Mouse (Mus musculus) MEL (cell line): ENCODE measurements around the gene Sparc. TPM values are rescaled to one million over a fixed set of nuclear protein-coding genes. Genes with fewer than 3 reads are reported as not detected.

ENCODE experiments used
- DNase-seq: peaks from one replicate; pipeline ENCODE4 v3.0.0; 2011; ENCODE audit warnings: low read depth, low spot score
- H3K27ac ChIP-seq: 2 replicates; pipeline ENCODE4 v1.5.1; 2012; ENCODE audit warnings: low read depth, mild to moderate bottlenecking, control low read depth, low read length, moderate library complexity; ENCODE audit not compliant: control insufficient read depth
- H3K27me3 ChIP-seq, 2 experiments: fragments of 150-350 bp in 1 of 2; sonication (generic) in 1 of 2; 2 replicates each; pipeline ENCODE4 v1.6.1; 2012; ENCODE audit warnings: low read length in 2 of 2, mild to moderate bottlenecking in 2 of 2, improper control_type of control experiment in 1 of 2, moderate library complexity in 1 of 2; ENCODE audit not compliant: insufficient read depth in 2 of 2, control insufficient read depth in 1 of 2
- H3K36me3 ChIP-seq, 2 experiments: 2 replicates each; pipeline ENCODE4 v1.6.1; 2012 to 2014; ENCODE audit warnings: low read length in 2 of 2, improper control_type of control experiment in 1 of 2, inconsistent platforms in 1 of 2, mild to moderate bottlenecking in 1 of 2; ENCODE audit not compliant: insufficient read depth in 2 of 2, control insufficient read depth in 1 of 2
- H3K4me1 ChIP-seq, 2 experiments: fragments of 150-350 bp in 1 of 2; sonication (generic) in 1 of 2; 2 replicates each; pipeline ENCODE4 v1.6.1; 2012; ENCODE audit warnings: low read length in 2 of 2, improper control_type of control experiment in 1 of 2, mild to moderate bottlenecking in 1 of 2; ENCODE audit not compliant: insufficient read depth in 2 of 2, control insufficient read depth in 1 of 2
- H3K4me3 ChIP-seq, 2 experiments: fragments of 150-350 bp in 1 of 2; sonication (generic) in 1 of 2; 2 replicates each; pipeline ENCODE4 v1.5.1; 2012; ENCODE audit warnings: low read depth in 2 of 2, low read length in 2 of 2, mild to moderate bottlenecking in 2 of 2, moderate library complexity in 2 of 2, control low read depth in 1 of 2, improper control_type of control experiment in 1 of 2; ENCODE audit not compliant: control insufficient read depth in 1 of 2, insufficient read depth in 1 of 2
- H3K79me2 ChIP-seq: 2 replicates; pipeline ENCODE4 v1.6.1; 2012; ENCODE audit warnings: mild to moderate bottlenecking, low read length, moderate library complexity; ENCODE audit not compliant: control insufficient read depth, poor library complexity, insufficient read depth
- H3K9ac ChIP-seq: 2 replicates; pipeline ENCODE4 v1.6.1; 2012; ENCODE audit warnings: low read depth, mild to moderate bottlenecking, control low read depth, low read length, moderate library complexity; ENCODE audit not compliant: control insufficient read depth, poor library complexity, severe bottlenecking
- H3K9me3 ChIP-seq: fragments of 150-350 bp; sonication (generic); replicated peaks from 2 replicates; pipeline ENCODE4 v1.6.1; 2012; ENCODE audit warnings: mild to moderate bottlenecking, low read length, improper control_type of control experiment, moderate library complexity; ENCODE audit not compliant: insufficient read depth
- BHLHE40 ChIP-seq: IDR thresholded peaks from 2 replicates; pipeline ENCODE4 v1.6.1; 2012; ENCODE audit warnings: low read depth, mild to moderate bottlenecking, inconsistent platforms, low read length, improper control_type of control experiment, borderline replicate concordance
- CHD1 ChIP-seq: IDR thresholded peaks from 2 replicates; pipeline ENCODE4 v1.6.1; 2012; ENCODE audit warnings: low read depth, mild to moderate bottlenecking, inconsistent platforms, low read length, improper control_type of control experiment
- CHD2 ChIP-seq: IDR thresholded peaks from 2 replicates; pipeline ENCODE4 v1.6.1; 2011; ENCODE audit warnings: low read length, improper control_type of control experiment
- CTCF ChIP-seq, 3 experiments: IDR thresholded peaks in 2 of 3; conservative IDR thresholded peaks in 1 of 3; 2 replicates each; pipeline ENCODE4 v1.5.1; 2011 to 2012; ENCODE audit warnings: low read length in 3 of 3, low read depth in 2 of 3, mild to moderate bottlenecking in 2 of 3, improper control_type of control experiment in 1 of 3, inconsistent platforms in 1 of 3, mixed read lengths in 1 of 3, moderate library complexity in 1 of 3; ENCODE audit not compliant: control insufficient read depth in 1 of 3, insufficient read depth in 1 of 3, poor library complexity in 1 of 3, severe bottlenecking in 1 of 3
- ETS1 ChIP-seq: IDR thresholded peaks from 2 replicates; pipeline ENCODE4 v1.6.1; 2012; ENCODE audit warnings: low read depth, mild to moderate bottlenecking, inconsistent platforms, low read length, improper control_type of control experiment, moderate library complexity
- GABPA ChIP-seq: IDR thresholded peaks from 2 replicates; pipeline ENCODE4 v1.6.1; 2012; ENCODE audit warnings: low read depth, mild to moderate bottlenecking, inconsistent platforms, low read length, improper control_type of control experiment, moderate library complexity
- JUND ChIP-seq: IDR thresholded peaks from 2 replicates; pipeline ENCODE4 v1.6.1; 2011; ENCODE audit warnings: low read depth, mild to moderate bottlenecking, improper control_type of control experiment, low read length
- MAFK ChIP-seq: IDR thresholded peaks from 2 replicates; pipeline ENCODE4 v1.6.1; 2011; ENCODE audit warnings: low read depth, mild to moderate bottlenecking, low read length, improper control_type of control experiment, borderline replicate concordance
- MAX ChIP-seq: IDR thresholded peaks from 2 replicates; pipeline ENCODE4 v1.6.1; 2011; ENCODE audit warnings: low read length, improper control_type of control experiment
- MAZ ChIP-seq: IDR thresholded peaks from 2 replicates; pipeline ENCODE4 v1.6.1; 2012; ENCODE audit warnings: low read depth, mild to moderate bottlenecking, inconsistent platforms, low read length, improper control_type of control experiment
- MYB ChIP-seq: IDR thresholded peaks from 2 replicates; pipeline ENCODE4 v1.6.1; 2011; ENCODE audit warnings: mild to moderate bottlenecking, low read depth, low read length, improper control_type of control experiment
- MYC ChIP-seq: IDR thresholded peaks from 2 replicates; pipeline ENCODE4 v1.6.1; 2011; ENCODE audit warnings: low read depth, mild to moderate bottlenecking, low read length, improper control_type of control experiment, moderate library complexity
- NELFE ChIP-seq: IDR thresholded peaks from 2 replicates; pipeline ENCODE4 v1.6.1; 2011; ENCODE audit warnings: low read depth, low read length, improper control_type of control experiment
- POLR2A ChIP-seq, 2 experiments: IDR thresholded peaks; 2 replicates each; pipeline ENCODE4 v1.6.1; 2011 to 2012; ENCODE audit warnings: low read length in 2 of 2, mild to moderate bottlenecking in 2 of 2, control low read depth in 1 of 2, improper control_type of control experiment in 1 of 2, low read depth in 1 of 2, moderate library complexity in 1 of 2; ENCODE audit not compliant: control insufficient read depth in 1 of 2, insufficient read depth in 1 of 2, poor library complexity in 1 of 2
- POLR2AphosphoS2 ChIP-seq: IDR thresholded peaks from 2 replicates; pipeline ENCODE4 v1.6.1; 2011; ENCODE audit warnings: low read length, improper control_type of control experiment
- POLR2AphosphoS5 ChIP-seq: IDR thresholded peaks from 2 replicates; pipeline ENCODE4 v1.6.1; 2012; ENCODE audit warnings: low read depth, borderline replicate concordance, mild to moderate bottlenecking, inconsistent platforms, low read length, moderate library complexity, mixed read lengths
- RAD21 ChIP-seq: IDR thresholded peaks from 2 replicates; pipeline ENCODE4 v1.6.1; 2011; ENCODE audit warnings: mild to moderate bottlenecking, low read depth, low read length, improper control_type of control experiment
- RCOR1 ChIP-seq: IDR thresholded peaks from 2 replicates; pipeline ENCODE4 v1.6.1; 2012; ENCODE audit warnings: low read depth, mild to moderate bottlenecking, inconsistent platforms, low read length, improper control_type of control experiment
- SIN3A ChIP-seq: IDR thresholded peaks from 2 replicates; pipeline ENCODE4 v1.6.1; 2012; ENCODE audit warnings: low read length, improper control_type of control experiment, inconsistent platforms
- SMC3 ChIP-seq: IDR thresholded peaks from 2 replicates; pipeline ENCODE4 v1.6.1; 2011; ENCODE audit warnings: low read depth, low read length, improper control_type of control experiment
- TAL1 ChIP-seq: IDR thresholded peaks from 2 replicates; pipeline ENCODE4 v1.6.1; 2012; ENCODE audit warnings: mild to moderate bottlenecking, inconsistent platforms, low read length, moderate library complexity, mixed read lengths
- TBP ChIP-seq: IDR thresholded peaks from 2 replicates; pipeline ENCODE4 v1.8.0; 2011; ENCODE audit warnings: low read depth, low read length, improper control_type of control experiment
- TCF12 ChIP-seq: IDR thresholded peaks from 2 replicates; pipeline ENCODE4 v1.6.1; 2014; ENCODE audit warnings: low read depth, mild to moderate bottlenecking, inconsistent platforms, low read length, improper control_type of control experiment, moderate library complexity
- UBTF ChIP-seq: IDR thresholded peaks from 2 replicates; pipeline ENCODE4 v1.6.1; 2012; ENCODE audit warnings: low read depth, mild to moderate bottlenecking, inconsistent platforms, low read length, improper control_type of control experiment, moderate library complexity, borderline replicate concordance; ENCODE audit not compliant: insufficient read depth
- USF1 ChIP-seq: IDR thresholded peaks from 2 replicates; pipeline ENCODE4 v1.6.1; 2014; ENCODE audit warnings: low read depth, mild to moderate bottlenecking, inconsistent platforms, low read length, improper control_type of control experiment, moderate library complexity
- USF2 ChIP-seq, 2 experiments: IDR thresholded peaks; 2 replicates each; pipeline ENCODE4 v1.6.1; 2011 to 2012; ENCODE audit warnings: improper control_type of control experiment in 2 of 2, low read length in 2 of 2, borderline replicate concordance in 1 of 2, inconsistent platforms in 1 of 2, low read depth in 1 of 2, mild to moderate bottlenecking in 1 of 2; ENCODE audit not compliant: insufficient read depth in 1 of 2
- ZC3H11A ChIP-seq: IDR thresholded peaks from 2 replicates; pipeline ENCODE4 v1.6.1; 2012; ENCODE audit warnings: low read depth, mild to moderate bottlenecking, inconsistent platforms, low read length, improper control_type of control experiment
- ZKSCAN1 ChIP-seq: IDR thresholded peaks from 2 replicates; pipeline ENCODE4 v1.6.1; 2012; ENCODE audit warnings: low read depth, mild to moderate bottlenecking, inconsistent platforms, low read length, improper control_type of control experiment, moderate library complexity
- ZMIZ1 ChIP-seq: IDR thresholded peaks from 2 replicates; pipeline ENCODE4 v1.6.1; 2012; ENCODE audit warnings: low read depth, mild to moderate bottlenecking, inconsistent platforms, low read length, improper control_type of control experiment, moderate library complexity
- ZNF384 ChIP-seq: IDR thresholded peaks from 2 replicates; pipeline ENCODE4 v1.6.1; 2012; ENCODE audit warnings: low read depth, mild to moderate bottlenecking, inconsistent platforms, low read length, improper control_type of control experiment
- polyA plus RNA-seq, 2 experiments: library from polyadenylated mRNA; stranded (reverse) in 1 of 2; unstranded in 1 of 2; fragments of >175 nt in 1 of 2; fragments of >200 nt in 1 of 2; gene quantifications; 2 replicates each; pipeline versions ENCODE4 v1.2.1 to v1.2.4; 2012; ENCODE audit warnings: low replicate concordance in 2 of 2, low read depth in 1 of 2; ENCODE audit not compliant: insufficient read length in 2 of 2, insufficient read depth in 1 of 2, missing spikeins in 1 of 2
- total RNA-seq: library from RNA; depleted of rRNA; stranded (reverse); fragments of 300-350 nt; gene quantifications from 2 replicates; pipeline ENCODE4 v1.2.3, GENCODE M21; 2012

Sparc gene
- total and polyA plus RNA-seq, 3 experiments = not detected

DNA sequence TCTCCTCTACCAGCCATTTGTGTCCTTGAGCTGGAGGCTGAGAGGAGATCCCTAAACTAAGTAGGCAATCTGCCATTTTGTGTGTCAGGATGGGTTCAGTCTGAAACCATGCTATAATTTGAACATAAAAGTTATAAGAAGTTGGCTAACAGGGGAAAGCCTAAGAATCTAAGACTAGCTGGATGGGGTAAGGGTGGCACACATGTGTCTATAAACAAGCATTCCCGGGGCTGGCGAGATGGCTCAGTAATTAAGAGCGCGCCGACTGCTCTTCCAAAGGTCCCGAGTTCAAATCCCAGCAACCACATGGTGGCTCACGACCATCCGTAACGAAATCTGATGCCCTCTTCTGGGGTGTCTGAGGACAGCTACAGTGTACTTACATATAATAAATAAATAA, 39.2 kb upstream of the Sparc start:
- Histone ChIP-seq H3K4me1 (peaks cover 0 to 21% of the 10 kb centered on the region in 2 experiments; a peak in 2 of 4 replicates), H3K9me3 (no peaks in the 10 kb centered on the region), H3K79me2 (peaks cover 26% of the 10 kb centered on the region), H3K4me3 (no peak overlapping the region), H3K36me3 (peaks cover 0 to 15% of the 10 kb centered on the region in 2 experiments; a peak in 2 of 4 replicates), H3K27me3 (no peaks in the 10 kb centered on the region), H3K27ac (no peak overlapping the region), H3K9ac (no peak overlapping the region)
- DNase-seq = no peak
- TF ChIP-seq ZKSCAN1 (no peak), NELFE (no peak), CHD2 (no peak), ZMIZ1 (no peak), TAL1 (no peak), ZC3H11A (no peak), TCF12 (no peak), MYB (no peak), SMC3 (no peak), USF2 (IDR thresholded peaks at IDR 0.05; ENCODE audit: borderline replicate concordance in 1 of 2, insufficient read depth in 1 of 2, low read depth in 1 of 2, low read length in 2 of 2) (no peak), POLR2A (IDR thresholded peaks at IDR 0.05; ENCODE audit: control insufficient read depth in 1 of 2, insufficient read depth in 1 of 2, low read depth in 1 of 2, low read length in 2 of 2, poor library complexity in 1 of 2) (no peak), CHD1 (no peak), CTCF (IDR thresholded peaks at IDR 0.05 in 2 of 3, conservative IDR thresholded peaks at IDR 0.05 in 1 of 3; ENCODE audit: control insufficient read depth in 1 of 3, insufficient read depth in 1 of 3, low read depth in 2 of 3, low read length in 3 of 3, poor library complexity in 1 of 3, severe bottlenecking in 1 of 3) (no peak), MYC (no peak), POLR2AphosphoS2 (no peak)

DNA sequence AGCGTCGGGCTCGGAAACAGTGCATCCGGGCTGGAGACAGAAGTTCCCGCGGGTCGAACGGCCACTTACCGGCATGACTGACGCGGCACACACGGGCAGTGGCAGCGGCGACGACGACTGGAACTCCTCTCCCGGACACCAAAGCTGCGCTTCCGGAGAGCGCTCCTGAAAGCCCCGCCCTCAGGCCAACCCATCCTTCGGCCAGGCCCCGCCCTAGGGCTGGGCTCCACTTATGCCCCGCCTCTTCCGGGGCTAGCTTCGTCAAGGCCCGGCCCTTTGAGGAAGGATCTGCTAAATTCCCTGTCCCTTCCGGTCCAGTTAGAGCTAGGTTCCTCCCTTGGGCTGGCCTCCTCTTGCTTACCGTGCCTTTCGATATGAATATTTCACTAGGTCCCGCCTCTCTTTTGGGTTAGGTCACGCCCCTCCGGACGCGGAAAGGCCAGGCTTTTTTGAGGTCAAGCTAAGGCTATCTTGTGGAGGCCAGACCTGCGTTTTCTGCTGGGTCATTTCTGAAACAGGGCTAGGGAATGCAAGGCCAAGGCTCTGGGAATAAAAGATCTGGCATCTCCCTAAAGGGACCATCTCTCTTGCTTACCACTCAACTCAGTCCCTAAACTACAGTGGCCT, 38.1 kb upstream of the Sparc start, which contains the start of gene Atox1:
Gene Atox1 (minus strand): TSS at position 221 of the 627 bp plus-strand sequence.
- H3K36me3 ChIP-seq = peaks cover 0 to 15% of the 10 kb centered on the region in 2 experiments; a peak in 2 of 4 replicates
- peak within 1 kb of the TSS; percentile 44 for H3K27ac ChIP-seq
- peak within 1 kb of the TSS; percentile 75 to 87 for H3K4me3 ChIP-seq
- peak; percentile 99 for DNase-seq
- no peaks in the 10 kb centered on the region for H3K9me3 ChIP-seq
- H3K9ac ChIP-seq = peak within 1 kb of the TSS; percentile 74
- peaks cover 0 to 21% of the 10 kb centered on the region in 2 experiments; a peak in 2 of 4 replicates for H3K4me1 ChIP-seq
- peaks cover 26% of the 10 kb centered on the region for H3K79me2 ChIP-seq
- H3K27me3 ChIP-seq = no peaks in the 10 kb centered on the region
- TF ChIP-seq UBTF = 0 out of 2 replicates have a peak, but pooled peaks have one; percentile 31
- TF ChIP-seq USF2 (IDR thresholded peaks at IDR 0.05; ENCODE audit: borderline replicate concordance in 1 of 2, insufficient read depth in 1 of 2, low read depth in 1 of 2, low read length in 2 of 2) = no peak
- TF ChIP-seq RCOR1 = no peak
- TF ChIP-seq NELFE = peak; percentile 96
- no peak for TF ChIP-seq CTCF (IDR thresholded peaks at IDR 0.05 in 2 of 3, conservative IDR thresholded peaks at IDR 0.05 in 1 of 3; ENCODE audit: control insufficient read depth in 1 of 3, insufficient read depth in 1 of 3, low read depth in 2 of 3, low read length in 3 of 3, poor library complexity in 1 of 3, severe bottlenecking in 1 of 3)
- peak; percentile 46; the same call in 1 of the 2 replicates for TF ChIP-seq MAX
- no peak for TF ChIP-seq BHLHE40
- TF ChIP-seq POLR2AphosphoS5 = 0 out of 2 replicates have a peak, but pooled peaks have one; percentile 16
- TF ChIP-seq MAFK = no peak
- TF ChIP-seq RAD21 = no peak
- TF ChIP-seq ETS1 = 0 out of 2 replicates have a peak, but pooled peaks have one; percentile 25
- TF ChIP-seq GABPA = no peak
- TF ChIP-seq TAL1 = no peak
- TF ChIP-seq SIN3A = peak; percentile 73
- TF ChIP-seq MAZ = no peak
- TF ChIP-seq SMC3 = no peak
- peak; percentile 91 for TF ChIP-seq ZMIZ1
- no peak for TF ChIP-seq CHD2
- no peak for TF ChIP-seq MYC
- peak; percentile 40 for TF ChIP-seq TBP
- TF ChIP-seq USF1 = no peak; the same call in 1 of the 2 replicates
- TF ChIP-seq JUND = no peak
- no peak for TF ChIP-seq ZNF384
